Mouse (Mus musculus): Measurements from ENCODE around the gene Ephb2. TPM values are rescaled to one million over a fixed set of nuclear protein-coding genes. Genes with fewer than 3 reads are reported as not detected.

The Ephb2 gene
- polyA plus RNA-seq (2017; shearing (Covaris generic)) = not detected

GRCm38 (mm10) chr4:136835621-136836386 lies at the start of gene Ephb2:
Ephb2 (minus strand) TSS chr4:136835988.
- peak; percentile 71 for ATAC-seq

GRCm38 (mm10) chr4:136878601-136879000 lies 42.8 kb upstream of the Ephb2 start:
- no peak for ATAC-seq

GRCm38 (mm10) chr4:136878171-136878570 lies 42.4 kb upstream of the Ephb2 start:
- ATAC-seq = no peak

- no peak for ATAC-seq
Measured at GRCm38 (mm10) chr4:136876971-136877370, 41.2 kb upstream of the Ephb2 start.

- ATAC-seq = no peak
Measured at GRCm38 (mm10) chr4:136875012-136875411, 39.2 kb upstream of the Ephb2 start.

GRCm38 (mm10) chr4:136868371-136868770 lies 32.6 kb upstream of the Ephb2 start:
- no peak for ATAC-seq

- ATAC-seq = no peak
Measured at GRCm38 (mm10) chr4:136867690-136868345, 32.0 kb upstream of the Ephb2 start.

- no peak for ATAC-seq
Measured at GRCm38 (mm10) chr4:136865531-136865930, 29.7 kb upstream of the Ephb2 start.

- no peak for ATAC-seq
Measured at GRCm38 (mm10) chr4:136864751-136865470, 29.1 kb upstream of the Ephb2 start.

- ATAC-seq = no peak
Measured at GRCm38 (mm10) chr4:136863517-136863916, 27.7 kb upstream of the Ephb2 start.

- ATAC-seq = no peak
Measured at GRCm38 (mm10) chr4:136862411-136862810, 26.6 kb upstream of the Ephb2 start.

- no peak for ATAC-seq
Measured at GRCm38 (mm10) chr4:136861806-136862205, 26.0 kb upstream of the Ephb2 start.

GRCm38 (mm10) chr4:136860022-136860421 lies 24.2 kb upstream of the Ephb2 start:
- no peak for ATAC-seq

- no peak for ATAC-seq
Measured at GRCm38 (mm10) chr4:136855081-136855480, 19.3 kb upstream of the Ephb2 start.

GRCm38 (mm10) chr4:136852989-136853388 lies 17.2 kb upstream of the Ephb2 start:
- no peak for ATAC-seq

GRCm38 (mm10) chr4:136852119-136852518 lies 16.3 kb upstream of the Ephb2 start:
- ATAC-seq = no peak

GRCm38 (mm10) chr4:136848565-136848964 lies 12.8 kb upstream of the Ephb2 start:
- ATAC-seq = no peak

- no peak for ATAC-seq
Measured at GRCm38 (mm10) chr4:136847166-136847565, 11.4 kb upstream of the Ephb2 start.

GRCm38 (mm10) chr4:136842802-136843201 lies 7.0 kb upstream of the Ephb2 start:
- ATAC-seq = no peak

GRCm38 (mm10) chr4:136842033-136842432 lies 6.2 kb upstream of the Ephb2 start:
- no peak for ATAC-seq

- ATAC-seq = no peak
Measured at GRCm38 (mm10) chr4:136841056-136841455, 5.3 kb upstream of the Ephb2 start.

- ATAC-seq = no peak
Measured at GRCm38 (mm10) chr4:136838462-136838861, 2.7 kb upstream of the Ephb2 start.

- ATAC-seq = no peak
Measured at GRCm38 (mm10) chr4:136838026-136838425, 2.2 kb upstream of the Ephb2 start.

All from CD4-positive, CD25-positive, alpha-beta regulatory T cell, adult 4 months (primary cell).